Mouse (Mus musculus): ENCODE data around the gene Sat2. TPM values are rescaled to one million over a fixed set of nuclear protein-coding genes. Genes with fewer than 3 reads are reported as not detected.

The Sat2 gene
- 24.4 and 26.6 TPM in 2 replicates for polyA plus RNA-seq (2016; fragmentation: Nextera tagmentation; extraction: Ambion mirVana)

- Histone ChIP-seq H3K9me3 (replicated peaks) (no peaks in the 10 kb centered on the region), H3K27me3 (peaks cover 2% of the 10 kb centered on the region; the same call in 1 of the 2 replicates), H3K4me2 (replicated peaks) (peak within 1 kb of the TSS; percentile 74), H3K27ac (peak within 1 kb of the TSS; percentile 75), H3K4me3 (peak within 1 kb of the TSS; percentile 48), H3K4me1 (peaks cover 16% of the 10 kb centered on the region), H3K36me3 (no peaks in the 10 kb centered on the region), H3K9ac (peak within 1 kb of the TSS; percentile 78)
- ATAC-seq (ENCODE audit: low FRiP score) = peak; percentile 81
- 1% methylated on average over 20 of the region's 20 CpGs for WGBS
Measured at GRCm38 (mm10) chr11:69621571-69622268, at the start of gene Sat2. Gene Sat2, plus strand, starts transcription at chr11:69622024.

- Histone ChIP-seq H3K27me3 (no peaks in the 10 kb centered on the region), H3K4me1 (peaks cover 30% of the 10 kb centered on the region), H3K4me2 (replicated peaks) (no peak overlapping the region), H3K27ac (no peak overlapping the region), H3K9ac (no peak overlapping the region), H3K36me3 (peaks cover 34% of the 10 kb centered on the region), H3K4me3 (no peak overlapping the region), H3K9me3 (replicated peaks) (no peaks in the 10 kb centered on the region)
- ATAC-seq (ENCODE audit: low FRiP score) = no peak
- WGBS = 68% methylated on average over 3 of the region's 3 CpGs
Measured at GRCm38 (mm10) chr11:69575220-69575619, 46.6 kb upstream of the Sat2 start.

DNA sequence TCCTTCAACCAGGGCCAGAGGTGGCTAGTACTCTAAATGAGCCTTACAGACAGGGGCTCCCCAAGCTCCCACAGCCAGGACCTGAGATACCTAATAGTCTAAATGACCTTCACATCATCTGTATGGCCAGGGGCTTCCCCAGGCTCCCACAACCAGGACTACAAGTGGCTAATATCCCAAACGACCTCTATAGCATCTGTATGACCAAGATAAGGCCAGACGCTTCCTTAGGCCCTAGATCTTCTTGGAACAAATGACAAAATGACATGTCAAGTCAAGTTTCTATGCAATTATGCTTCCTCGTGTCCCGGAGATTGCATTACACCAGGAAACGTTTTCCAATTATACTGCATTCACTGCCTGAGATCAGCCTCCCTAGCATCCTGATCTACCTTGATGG is 45.5 kb upstream of the Sat2 start:
- ATAC-seq (ENCODE audit: low FRiP score) = no peak
- Histone ChIP-seq H3K4me2 (replicated peaks) (no peak overlapping the region), H3K9ac (no peak overlapping the region), H3K4me1 (peaks cover 30% of the 10 kb centered on the region), H3K4me3 (no peak overlapping the region), H3K27me3 (no peaks in the 10 kb centered on the region), H3K36me3 (peaks cover 24% of the 10 kb centered on the region; the same call in 1 of the 2 replicates), H3K9me3 (replicated peaks) (no peaks in the 10 kb centered on the region), H3K27ac (no peak overlapping the region)
- 79% methylated on average over 5 of the region's 5 CpGs for WGBS

GRCm38 (mm10) chr11:69578301-69578700 is 43.5 kb upstream of the Sat2 start:
- Histone ChIP-seq H3K27ac (no peak overlapping the region), H3K4me3 (peak overlapping the region; percentile 62), H3K27me3 (no peaks in the 10 kb centered on the region), H3K9ac (peak overlapping the region; percentile 81), H3K36me3 (0 out of 2 replicates have a peak, but pooled peaks cover 14% of the 10 kb centered on the region), H3K4me1 (peaks cover 39% of the 10 kb centered on the region), H3K9me3 (replicated peaks) (no peaks in the 10 kb centered on the region), H3K4me2 (replicated peaks) (peak overlapping the region; percentile 92)
- 14% methylated on average over 15 of the region's 15 CpGs for WGBS
- no peak for ATAC-seq (ENCODE audit: low FRiP score)

DNA sequence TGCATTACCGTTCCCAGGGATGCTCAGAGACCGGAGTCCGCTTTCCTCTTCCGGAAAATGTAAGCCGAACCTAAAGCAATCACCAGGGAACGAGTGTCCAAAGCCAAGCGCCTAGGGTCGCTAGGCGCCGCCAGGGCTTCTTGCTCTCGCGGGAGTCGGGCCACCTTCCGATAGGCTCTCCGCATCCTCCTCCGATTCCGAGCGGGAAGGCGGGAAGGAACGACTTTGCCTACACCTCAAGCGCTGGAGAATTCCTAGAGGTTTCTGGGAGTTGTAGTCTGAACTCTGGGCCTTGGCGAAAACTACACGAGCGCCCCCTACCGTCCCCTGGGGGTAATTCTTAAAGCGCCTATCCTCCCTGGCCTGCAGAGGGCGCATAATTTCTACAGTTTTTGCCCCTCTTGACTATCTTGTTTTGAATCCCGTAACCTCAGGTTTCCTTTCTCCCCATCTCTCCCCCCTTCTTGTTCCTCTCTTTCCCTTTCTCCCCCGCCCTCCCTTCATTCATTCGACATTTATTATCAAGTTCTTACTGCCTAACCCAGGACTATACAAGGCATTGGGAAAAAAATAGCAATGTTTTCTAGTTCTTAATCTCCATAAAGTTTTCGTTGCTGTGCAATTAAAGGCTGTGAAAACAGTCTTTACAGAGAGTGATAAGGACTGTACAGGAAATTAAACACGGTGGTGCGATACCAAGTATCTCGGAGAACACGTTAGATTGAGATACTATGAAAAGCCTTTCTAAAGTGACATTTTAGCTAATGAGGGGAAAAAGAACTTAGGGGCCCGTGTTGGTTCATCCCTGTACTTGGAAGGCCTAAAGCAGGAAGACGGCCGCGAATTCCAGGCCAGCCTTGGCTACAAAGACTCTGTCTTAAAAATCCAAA is 42.5 kb upstream of the Sat2 start:
- Histone ChIP-seq H3K9me3 (replicated peaks) (no peaks in the 10 kb centered on the region), H3K4me1 (peaks cover 39% of the 10 kb centered on the region), H3K4me3 (peak overlapping the region; percentile 62), H3K4me2 (replicated peaks) (peak overlapping the region; percentile 92), H3K36me3 (0 out of 2 replicates have a peak, but pooled peaks cover 8% of the 10 kb centered on the region), H3K9ac (peak overlapping the region; percentile 84), H3K27ac (peak overlapping the region; percentile 86), H3K27me3 (no peaks in the 10 kb centered on the region)
- ATAC-seq (ENCODE audit: low FRiP score) = peak; percentile 88
- WGBS = 3% methylated on average over 39 of the region's 39 CpGs

- H3K9me3 ChIP-seq (replicated peaks) = no peaks in the 10 kb centered on the region
- H3K27ac ChIP-seq = peak within 1 kb of the TSS; percentile 86
- H3K36me3 ChIP-seq = 0 out of 2 replicates have a peak, but pooled peaks cover 4% of the 10 kb centered on the region
- peak within 1 kb of the TSS; percentile 92 for H3K4me2 ChIP-seq (replicated peaks)
- 0% methylated on average over 13 of the region's 13 CpGs for WGBS
- peak within 1 kb of the TSS; percentile 62 for H3K4me3 ChIP-seq
- peak; percentile 69 for ATAC-seq (ENCODE audit: low FRiP score)
- H3K4me1 ChIP-seq = peaks cover 35% of the 10 kb centered on the region
- H3K27me3 ChIP-seq = no peaks in the 10 kb centered on the region
- H3K9ac ChIP-seq = peak within 1 kb of the TSS; percentile 84
Measured at GRCm38 (mm10) chr11:69580091-69580514, 41.7 kb upstream of the Sat2 start, which contains the start of the genes Wrap53 and Trp53. Gene Wrap53, minus strand, starts transcription at chr11:69580255. Gene Trp53, plus strand, starts transcription at chr11:69580359.

- peak overlapping the region; percentile 62 for H3K4me3 ChIP-seq
- H3K4me2 ChIP-seq (replicated peaks) = peak overlapping the region; percentile 70
- 0 out of 2 replicates have a peak, but pooled peaks cover 4% of the 10 kb centered on the region for H3K36me3 ChIP-seq
- no peaks in the 10 kb centered on the region for H3K9me3 ChIP-seq (replicated peaks)
- H3K9ac ChIP-seq = peak overlapping the region; percentile 84
- no peaks in the 10 kb centered on the region for H3K27me3 ChIP-seq
- ATAC-seq (ENCODE audit: low FRiP score) = peak; percentile 14
- H3K27ac ChIP-seq = peak overlapping the region; percentile 86
- under 1% methylated on average over 25 of the region's 25 CpGs for WGBS
- H3K4me1 ChIP-seq = peaks cover 35% of the 10 kb centered on the region
Measured at GRCm38 (mm10) chr11:69580572-69581146, 41.2 kb upstream of the Sat2 start.

DNA sequence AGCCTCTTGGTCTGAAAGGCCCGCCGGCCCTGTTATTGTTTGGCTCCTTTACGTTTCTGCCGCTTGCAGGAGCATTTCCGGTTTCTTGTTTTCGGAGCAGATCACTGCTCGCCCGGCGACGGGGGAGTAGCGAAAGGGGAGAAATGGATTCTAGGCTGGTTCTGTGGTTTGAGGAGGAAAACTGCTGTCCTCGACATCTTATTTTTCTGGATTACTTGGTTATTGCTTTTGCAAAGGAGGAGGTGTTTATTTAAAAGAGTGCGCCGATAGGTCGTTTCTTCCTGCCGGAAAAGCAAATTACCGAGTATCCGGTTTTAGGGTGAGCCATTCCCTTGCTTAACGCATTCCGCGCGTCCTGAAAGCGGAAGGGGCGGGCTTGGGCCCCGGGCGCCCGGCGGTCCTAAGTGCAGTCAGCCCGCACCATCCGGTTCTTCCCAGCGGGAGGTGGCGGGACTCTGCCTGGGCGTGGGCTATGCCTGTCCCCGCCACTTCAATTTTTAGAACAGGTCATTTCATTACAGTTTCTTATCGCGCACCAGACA is 40.6 kb upstream of the Sat2 start:
- Histone ChIP-seq H3K9me3 (replicated peaks) (no peaks in the 10 kb centered on the region), H3K4me1 (peaks cover 31% of the 10 kb centered on the region), H3K27me3 (no peaks in the 10 kb centered on the region), H3K27ac (peak overlapping the region; percentile 86), H3K4me2 (replicated peaks) (peak overlapping the region; percentile 70), H3K36me3 (0 out of 2 replicates have a peak, but pooled peaks cover under 1% of the 10 kb centered on the region), H3K4me3 (peak overlapping the region; percentile 62), H3K9ac (peak overlapping the region; percentile 84)
- peak; percentile 87 for ATAC-seq (ENCODE audit: low FRiP score)
- under 1% methylated on average over 36 of the region's 36 CpGs for WGBS

DNA sequence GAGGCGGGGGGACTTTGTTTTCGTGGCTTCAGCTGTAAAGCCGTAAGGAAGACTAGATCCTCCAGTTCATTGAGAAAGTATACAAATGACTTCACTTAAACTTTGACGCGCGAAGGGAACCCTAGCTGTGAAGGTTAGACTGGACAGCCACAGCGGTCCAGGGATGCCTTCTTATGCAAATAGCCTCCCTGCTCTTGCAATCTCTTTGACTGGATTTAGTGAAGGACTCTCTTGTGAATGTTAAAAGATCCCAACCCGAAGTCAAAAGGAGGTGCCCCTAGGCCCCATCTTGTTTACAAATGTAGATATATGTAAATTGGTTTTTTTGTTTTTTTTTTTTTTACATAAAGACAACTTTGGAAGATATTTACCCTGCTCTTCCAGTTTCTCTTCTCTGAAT is 40.0 kb upstream of the Sat2 start:
- no peak for ATAC-seq (ENCODE audit: low FRiP score)
- peak overlapping the region; percentile 84 for H3K9ac ChIP-seq
- H3K27me3 ChIP-seq = no peaks in the 10 kb centered on the region
- H3K27ac ChIP-seq = peak overlapping the region; percentile 86
- H3K4me3 ChIP-seq = peak overlapping the region; percentile 62
- 2% methylated on average over 8 of the region's 8 CpGs for WGBS
- H3K4me1 ChIP-seq = peaks cover 27% of the 10 kb centered on the region
- H3K4me2 ChIP-seq (replicated peaks) = peak overlapping the region; percentile 70
- H3K36me3 ChIP-seq = peaks cover 4% of the 10 kb centered on the region; the same call in 1 of the 2 replicates
- no peaks in the 10 kb centered on the region for H3K9me3 ChIP-seq (replicated peaks)

DNA sequence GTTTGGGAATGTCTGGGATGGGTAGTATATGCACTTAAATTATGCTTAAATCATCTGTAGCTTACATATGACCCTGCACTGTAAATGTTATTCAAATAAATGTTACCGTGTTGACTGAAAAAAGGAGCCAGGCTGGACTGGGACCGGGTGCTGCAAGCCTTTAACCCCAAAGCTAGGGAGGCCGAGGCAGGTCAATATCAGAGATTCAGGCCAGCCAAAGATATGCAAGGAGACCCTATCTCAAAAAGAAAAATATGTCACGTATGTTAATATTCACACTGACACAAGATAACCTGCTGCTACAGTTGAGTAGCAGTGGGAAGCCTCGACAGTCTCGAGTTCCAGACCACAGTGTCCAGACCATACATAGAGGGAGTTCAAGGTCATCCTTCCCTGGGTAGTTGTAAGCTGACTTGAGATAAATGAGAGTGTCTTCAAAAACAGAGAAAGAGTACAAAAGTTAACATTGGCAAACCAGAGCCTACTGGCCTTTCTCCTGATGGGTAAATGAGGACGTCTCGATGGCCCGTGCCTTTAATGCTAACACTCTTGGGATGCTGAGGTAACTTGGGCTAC is 39.5 kb upstream of the Sat2 start:
- peak overlapping the region; percentile 70 for H3K4me2 ChIP-seq (replicated peaks)
- WGBS = 58% methylated on average over 9 of the region's 9 CpGs
- H3K36me3 ChIP-seq = peaks cover 9% of the 10 kb centered on the region
- no peak overlapping the region for H3K27ac ChIP-seq
- no peaks in the 10 kb centered on the region for H3K9me3 ChIP-seq (replicated peaks)
- H3K4me3 ChIP-seq = peak overlapping the region; percentile 62
- no peaks in the 10 kb centered on the region for H3K27me3 ChIP-seq
- H3K9ac ChIP-seq = peak overlapping the region; percentile 84; the same call in 1 of the 2 replicates
- ATAC-seq (ENCODE audit: low FRiP score) = no peak
- peaks cover 22% of the 10 kb centered on the region for H3K4me1 ChIP-seq

DNA sequence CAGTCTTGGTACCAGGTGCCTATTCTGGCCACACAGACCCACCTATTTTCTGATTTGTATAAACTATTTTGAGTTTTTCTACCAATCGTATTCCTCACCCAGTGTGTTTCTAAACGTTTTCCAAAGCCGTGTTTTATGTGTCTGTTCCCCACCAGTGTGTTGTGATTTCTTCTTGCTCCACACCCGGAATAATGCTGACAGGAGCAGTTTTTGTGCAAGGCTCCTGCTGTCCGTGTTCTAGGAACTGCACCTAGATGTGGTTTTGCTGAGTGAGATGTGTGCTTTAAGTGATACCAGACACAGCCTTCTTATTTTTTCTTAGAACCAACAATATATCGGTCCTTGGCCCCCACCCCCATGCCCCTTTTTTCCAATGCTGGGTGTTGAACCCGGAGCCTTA is 37.8 kb upstream of the Sat2 start:
- Histone ChIP-seq H3K9ac (no peak overlapping the region), H3K4me2 (replicated peaks) (no peak overlapping the region), H3K4me1 (peaks cover 9% of the 10 kb centered on the region), H3K27ac (no peak overlapping the region), H3K9me3 (replicated peaks) (no peaks in the 10 kb centered on the region), H3K27me3 (no peaks in the 10 kb centered on the region), H3K4me3 (no peak overlapping the region), H3K36me3 (peaks cover 26% of the 10 kb centered on the region)
- 89% methylated on average over 7 of the region's 7 CpGs for WGBS
- ATAC-seq (ENCODE audit: low FRiP score) = no peak
